Mouse (Mus musculus) v-Abl transformed pro-B cells (cell line): ENCODE data around the gene Spats2l.

Experiments
- in situ Hi-C, 2 experiments: fragments of 400-800 bp; cut with MboI; formaldehyde crosslinking; loops; one replicate each; pipeline ENCODE4 v1.15.1; 2025; ENCODE audit not compliant: unreplicated experiment in 2 of 2

Spats2l gene

DNA sequence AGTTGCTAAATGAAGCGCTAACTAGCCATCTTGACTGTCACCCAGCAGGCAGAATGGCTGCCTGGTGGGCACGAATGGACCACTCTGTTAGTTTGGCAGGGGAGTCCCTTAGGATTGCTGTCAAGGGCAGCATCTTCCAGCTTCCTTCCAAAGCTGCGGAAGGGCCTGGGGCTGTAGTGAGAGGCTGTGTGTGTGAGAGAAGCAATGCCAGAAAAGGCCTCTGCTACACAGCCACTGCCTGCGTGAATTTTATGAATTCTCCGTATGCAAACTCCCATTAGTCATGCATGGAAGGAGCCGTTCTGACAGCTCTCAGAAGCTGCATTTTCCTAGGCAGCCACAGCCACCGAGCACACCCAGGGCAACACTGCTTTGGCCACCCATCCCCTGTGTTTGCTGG lies 101.5 kb downstream of the Spats2l start:
- in situ Hi-C loops, result no loop called here

DNA sequence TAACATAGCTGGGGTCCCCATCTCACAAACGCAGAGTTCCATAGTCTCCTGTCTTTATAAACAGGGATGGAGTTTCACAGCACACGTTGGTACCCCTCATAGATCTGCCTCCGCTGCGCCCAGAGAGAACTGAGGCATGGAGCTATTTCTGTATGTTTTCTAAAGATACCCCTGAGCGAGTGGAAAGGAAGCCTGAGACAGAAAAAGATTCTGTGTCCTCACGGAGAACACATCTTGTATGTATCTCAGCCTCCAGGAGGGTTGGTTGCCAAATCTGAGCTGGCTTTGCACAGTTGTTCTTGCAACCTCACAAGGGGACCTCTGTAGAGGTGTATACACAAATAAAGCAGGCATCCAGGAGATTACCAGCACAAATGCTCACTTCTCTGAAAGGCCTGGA lies 105.0 kb downstream of the Spats2l start:
- in situ Hi-C loops, result no loop called here

DNA sequence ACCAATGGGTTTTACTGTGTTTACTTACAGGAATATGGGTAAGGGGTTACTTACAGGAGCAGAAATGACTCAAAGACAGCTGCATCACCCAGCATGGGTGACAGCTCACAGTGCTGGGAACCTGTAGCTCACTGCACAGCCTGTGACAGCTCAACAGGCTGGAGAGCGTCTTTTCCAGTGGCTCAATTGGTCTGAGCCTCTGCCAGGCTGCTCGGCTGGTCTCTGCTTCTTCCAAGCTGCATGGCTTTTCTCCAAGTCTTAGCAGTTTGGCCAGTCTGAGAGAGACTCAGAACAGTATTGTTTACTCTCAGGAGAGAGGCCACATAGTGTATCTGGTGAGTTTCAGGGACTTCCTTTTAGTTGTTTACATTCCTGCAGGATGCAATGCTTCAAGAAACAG lies 110.9 kb downstream of the Spats2l start:
- in situ Hi-C loops, result no loop called here

DNA sequence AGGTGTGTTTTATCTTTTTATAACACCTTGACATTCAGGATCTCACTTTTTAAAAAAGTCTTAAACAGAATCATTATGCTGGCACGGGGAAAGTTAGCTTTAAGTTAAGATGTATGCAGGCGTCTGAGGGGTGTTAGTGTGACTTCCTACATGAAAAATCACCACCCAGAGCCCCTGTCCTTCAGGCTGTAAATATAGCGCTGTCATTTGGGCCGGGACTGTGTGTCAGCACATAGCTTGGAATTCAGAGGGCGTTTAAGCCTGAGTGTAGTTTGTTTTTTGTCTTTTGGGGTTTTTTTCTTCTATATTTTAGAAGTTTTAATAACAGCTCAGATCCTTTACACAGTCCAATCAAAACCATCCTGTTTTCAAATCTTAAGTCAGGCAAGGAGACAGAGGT lies 115.8 kb downstream of the Spats2l start:
- in situ Hi-C loops, result no loop called here

DNA sequence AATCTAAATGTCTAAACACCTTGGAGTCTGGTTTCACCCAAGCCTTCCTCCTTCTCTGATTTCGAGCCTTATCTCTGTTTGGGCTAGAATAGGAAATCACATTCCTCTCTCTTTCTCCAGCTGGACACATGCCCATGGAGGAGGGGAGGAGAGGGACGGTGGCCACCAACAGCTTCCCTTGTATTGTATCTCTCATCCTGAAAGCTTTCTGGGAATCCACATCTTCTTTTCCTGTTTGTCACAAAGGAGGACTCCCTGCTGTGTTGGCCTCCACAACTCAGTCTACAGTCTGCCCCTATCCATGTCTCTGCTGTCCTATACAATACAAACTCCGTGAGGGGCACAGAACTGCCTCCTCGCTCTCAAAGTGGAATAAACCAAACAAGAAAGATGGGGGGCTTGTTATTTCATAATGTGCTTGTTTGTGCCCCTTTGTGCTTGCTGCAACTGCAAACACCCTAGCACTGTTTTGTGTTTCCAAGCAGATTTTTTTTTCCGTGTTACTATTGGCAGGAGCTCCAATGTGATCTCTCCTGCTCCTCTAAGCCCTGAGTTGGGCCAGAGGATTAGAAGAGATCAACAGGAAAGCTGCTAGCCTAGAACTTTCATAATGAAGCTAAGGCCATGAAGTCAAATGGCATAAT lies 116.4 kb downstream of the Spats2l start:
- in situ Hi-C loops, result no loop called here

DNA sequence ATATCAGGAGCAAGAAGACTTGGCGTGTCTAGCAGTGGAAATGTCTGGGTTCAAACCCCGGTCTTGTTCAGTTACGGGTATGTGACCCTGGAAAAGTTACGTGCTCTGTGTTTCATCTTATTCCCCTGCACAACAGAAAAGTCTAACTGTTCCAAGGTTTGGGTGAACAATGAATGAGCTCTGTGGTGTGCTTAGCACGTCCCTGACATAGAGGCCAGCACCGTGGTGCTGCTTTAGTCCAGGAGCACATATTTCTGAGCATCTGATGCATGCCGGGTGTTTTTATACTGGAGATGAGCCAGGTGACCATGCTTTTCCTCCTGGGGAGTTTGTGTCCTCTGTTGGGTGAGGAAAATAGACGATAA lies 116.9 kb downstream of the Spats2l start:
- in situ Hi-C loops, result no loop called here

DNA sequence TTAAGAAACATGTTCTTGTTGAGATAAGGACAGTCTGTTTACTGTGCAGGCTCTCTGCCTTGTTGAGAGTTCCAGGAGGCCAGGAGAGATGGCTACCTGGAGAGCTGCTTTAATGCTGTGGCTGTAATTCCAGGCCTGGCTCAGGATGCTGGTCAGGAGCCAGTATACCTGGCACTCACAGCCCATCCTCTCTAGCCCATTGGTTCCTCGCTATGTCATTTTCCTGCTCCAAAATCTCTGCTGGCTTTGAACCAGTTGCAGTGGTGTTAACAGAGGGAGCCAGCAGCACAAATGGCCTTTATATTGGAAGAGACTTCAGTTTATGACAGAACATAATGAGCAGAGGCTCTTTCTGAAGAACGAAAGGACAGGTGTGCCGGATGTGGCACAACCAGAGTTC lies 127.5 kb downstream of the Spats2l start:
- in situ Hi-C loops, result no loop called here

DNA sequence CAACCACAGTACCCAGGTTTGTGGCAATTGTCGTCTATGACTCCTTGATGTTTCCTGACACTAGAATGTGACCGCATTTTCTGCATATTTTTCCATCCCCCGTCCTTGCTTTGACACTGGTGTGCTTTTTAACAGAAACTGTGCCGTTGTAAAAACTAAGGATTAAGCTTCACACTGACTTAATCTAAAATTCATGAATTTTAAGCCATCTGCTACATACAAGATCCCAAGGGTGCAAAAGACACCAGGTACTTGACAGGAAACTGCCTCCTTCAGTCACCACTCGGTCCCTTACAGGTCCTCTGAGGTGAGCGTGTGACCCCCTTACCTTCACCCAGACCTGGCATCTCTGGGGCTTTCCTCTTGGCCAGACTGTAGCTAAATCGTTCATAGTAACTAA lies 129.8 kb downstream of the Spats2l start:
- in situ Hi-C loops, result no loop called here

DNA sequence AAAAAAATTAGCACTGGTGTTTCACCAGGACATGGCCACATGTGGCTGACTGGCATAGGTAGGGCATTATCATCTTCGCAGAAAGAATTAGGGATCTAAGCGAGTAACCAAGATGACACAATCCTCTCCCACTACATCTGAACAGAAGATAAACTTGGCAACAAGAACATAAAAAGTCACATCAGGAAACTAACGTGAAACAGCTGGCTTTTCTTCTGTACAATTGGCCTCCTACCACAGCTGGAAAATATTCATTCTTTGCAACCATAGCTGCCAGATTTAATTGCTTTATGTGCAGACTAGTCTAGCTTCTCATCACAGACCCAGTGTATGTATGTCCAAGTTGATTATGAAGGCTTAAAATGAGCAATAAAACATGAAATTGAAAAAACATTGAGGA lies 131.9 kb downstream of the Spats2l start:
- in situ Hi-C loops, result no loop called here

DNA sequence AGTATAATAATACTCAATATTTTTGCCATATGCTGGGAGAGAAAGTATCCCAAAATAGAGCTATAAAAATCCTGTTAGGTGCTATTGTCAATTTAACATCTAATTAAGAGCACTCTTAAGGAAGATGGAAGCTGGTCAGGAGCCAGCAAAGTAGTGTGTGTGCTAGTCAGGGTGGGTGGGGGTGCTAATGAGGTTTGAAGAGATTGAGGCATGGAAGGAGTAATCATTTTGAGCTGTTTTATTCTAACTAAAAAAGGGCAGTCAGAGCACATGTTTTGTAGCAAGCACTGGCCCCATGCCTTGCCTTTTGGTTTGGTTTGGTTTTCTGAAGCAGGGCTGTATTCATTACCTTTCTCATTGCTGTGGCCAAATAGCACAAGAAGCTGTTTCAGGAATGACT lies 132.3 kb downstream of the Spats2l start:
- in situ Hi-C loops, result no loop called here

DNA sequence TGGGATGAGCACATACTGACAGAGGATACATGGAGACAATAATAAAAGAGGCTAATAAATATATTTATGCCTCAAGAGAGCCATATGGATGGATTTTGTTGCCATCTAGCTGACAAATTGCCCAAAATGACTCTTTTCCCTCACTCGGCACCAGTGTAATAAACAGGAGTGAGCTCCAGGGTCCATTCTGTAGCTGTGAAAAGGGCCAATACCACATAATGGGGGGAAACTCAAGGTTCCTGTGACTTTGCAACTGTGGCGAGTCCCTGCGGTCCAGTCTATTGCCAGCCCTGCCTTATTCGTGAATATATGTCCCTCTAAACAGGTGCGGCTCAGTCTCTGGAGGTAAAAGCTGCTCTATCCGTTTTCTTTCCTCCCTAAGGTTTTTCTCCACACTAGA lies 137.6 kb downstream of the Spats2l start:
- in situ Hi-C loops, result loop anchor here in 1 of 2 experiments (10.0 kb wide), 1 partner anchor 87 kb away; no protein-coding TSS in a partner anchor

DNA sequence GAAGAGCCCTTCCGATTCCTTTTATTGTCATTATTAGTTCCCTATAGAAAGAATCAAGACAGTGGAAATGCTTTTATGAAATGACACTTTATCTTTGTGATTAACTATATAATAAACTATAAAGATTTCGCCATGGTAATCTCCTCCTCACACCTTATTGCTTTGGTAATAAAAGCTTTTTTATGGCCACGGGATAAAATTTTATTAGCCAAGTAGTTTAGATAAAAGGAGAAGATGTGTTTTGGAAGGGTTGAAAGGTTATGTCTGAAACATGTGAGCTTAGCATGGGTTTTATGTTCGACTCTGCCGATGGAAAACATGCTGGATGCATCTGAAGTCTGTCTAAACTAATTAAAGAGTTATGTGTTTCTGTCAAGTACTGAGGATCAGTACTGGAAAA lies 143.4 kb downstream of the Spats2l start:
- in situ Hi-C loops, result loop anchor here in 1 of 2 experiments (10.0 kb wide), 1 partner anchor 93 kb away; no protein-coding TSS in a partner anchor

DNA sequence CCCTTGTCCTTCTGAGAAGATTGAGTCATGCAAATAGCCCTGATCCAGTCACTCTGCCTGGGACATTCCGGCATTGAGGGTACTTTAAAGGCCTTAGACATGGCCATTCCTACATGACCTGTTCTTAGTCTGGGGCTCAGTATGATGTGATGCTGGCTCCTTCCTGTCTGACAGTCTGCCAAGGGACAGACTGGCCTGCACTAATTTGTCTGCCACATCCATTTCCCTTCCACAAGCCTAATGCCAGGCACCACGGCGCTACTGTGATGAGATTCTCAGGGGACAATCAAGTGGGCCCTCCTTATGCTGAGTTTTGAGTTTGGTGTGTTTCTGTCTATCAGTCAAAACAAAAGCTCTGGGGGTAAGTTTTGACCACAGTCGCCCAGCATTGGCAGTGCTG lies 144.6 kb downstream of the Spats2l start:
- in situ Hi-C loops, result loop anchor here in 1 of 2 experiments (10.0 kb wide), 1 partner anchor 94 kb away; no protein-coding TSS in a partner anchor

DNA sequence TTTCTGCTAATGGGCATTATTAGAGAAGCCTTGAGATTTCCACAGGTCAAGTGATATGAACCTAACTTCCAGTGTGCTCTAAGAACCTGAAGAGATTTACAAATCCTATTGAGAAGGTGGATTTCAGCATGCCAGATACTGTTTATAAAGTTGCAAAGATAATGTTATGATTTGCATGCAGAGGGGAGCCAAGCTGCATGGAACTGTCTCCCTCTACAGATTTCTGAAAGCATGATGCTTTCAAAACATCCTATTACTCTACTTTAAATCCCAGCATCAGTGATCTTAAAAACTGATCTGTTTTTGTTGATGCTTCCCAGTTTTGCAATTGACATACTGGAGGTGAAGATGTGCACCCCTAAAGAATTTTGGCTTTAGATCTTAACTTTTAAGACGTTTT lies 160.3 kb downstream of the Spats2l start:
- in situ Hi-C loops, result no loop called here

DNA sequence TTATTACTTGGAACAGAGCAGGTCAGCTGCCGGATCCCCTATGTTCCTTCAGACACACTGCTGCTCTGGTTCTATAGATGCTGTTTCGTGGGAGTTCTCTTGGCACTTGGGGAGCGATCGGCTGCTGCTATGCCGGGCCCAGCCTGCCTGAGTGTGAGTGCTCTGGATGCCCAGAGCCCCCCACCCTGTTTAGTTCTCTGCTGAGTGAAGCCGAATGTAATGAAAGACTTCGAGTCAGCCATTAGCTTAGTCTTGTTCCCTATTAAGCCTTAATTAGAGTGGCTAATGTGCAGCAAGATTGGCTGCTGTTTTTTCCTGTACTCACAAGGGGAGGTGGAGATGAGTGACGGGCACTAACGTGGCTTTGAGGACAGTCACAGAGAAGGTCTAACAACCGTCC lies 166.7 kb downstream of the Spats2l start:
- in situ Hi-C loops, result no loop called here

DNA sequence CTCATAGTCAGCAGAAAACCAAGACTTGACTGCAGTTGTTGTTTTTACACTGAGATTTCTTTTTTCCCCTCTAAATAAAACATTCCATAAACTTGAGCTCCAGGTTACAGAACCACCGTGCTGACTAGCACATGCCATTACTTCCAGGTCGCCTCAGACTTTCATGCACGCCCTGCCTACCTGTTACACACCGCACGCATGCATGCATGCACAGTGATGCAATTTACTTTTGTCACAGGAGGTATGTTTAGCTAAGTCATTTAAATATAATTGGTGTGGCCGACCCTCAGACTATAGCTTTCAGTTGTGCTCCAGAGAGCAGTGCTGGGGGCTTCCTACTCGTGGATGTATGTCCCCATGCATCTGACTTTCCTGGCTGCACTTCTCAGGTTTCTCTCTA lies 167.1 kb downstream of the Spats2l start:
- in situ Hi-C loops, result no loop called here

DNA sequence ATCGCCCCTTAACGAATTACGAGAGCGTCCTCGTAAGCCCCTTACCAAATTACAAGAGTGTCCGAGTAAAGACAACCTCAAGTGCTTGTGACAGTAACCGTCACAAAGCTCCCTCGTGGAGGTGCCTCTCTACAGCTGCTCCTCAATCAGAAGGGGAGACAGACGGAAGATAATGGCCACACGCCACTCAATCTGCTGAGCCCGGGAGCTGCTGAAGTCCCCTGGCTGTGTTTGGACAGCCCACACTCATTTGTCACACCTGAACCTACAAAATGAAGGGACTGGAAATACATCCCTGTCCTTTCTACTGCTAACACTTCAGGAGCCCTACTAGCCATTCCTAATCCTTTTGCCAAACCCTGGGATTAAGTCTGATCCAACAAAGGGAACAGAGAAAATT lies 167.8 kb downstream of the Spats2l start:
- in situ Hi-C loops, result no loop called here

DNA sequence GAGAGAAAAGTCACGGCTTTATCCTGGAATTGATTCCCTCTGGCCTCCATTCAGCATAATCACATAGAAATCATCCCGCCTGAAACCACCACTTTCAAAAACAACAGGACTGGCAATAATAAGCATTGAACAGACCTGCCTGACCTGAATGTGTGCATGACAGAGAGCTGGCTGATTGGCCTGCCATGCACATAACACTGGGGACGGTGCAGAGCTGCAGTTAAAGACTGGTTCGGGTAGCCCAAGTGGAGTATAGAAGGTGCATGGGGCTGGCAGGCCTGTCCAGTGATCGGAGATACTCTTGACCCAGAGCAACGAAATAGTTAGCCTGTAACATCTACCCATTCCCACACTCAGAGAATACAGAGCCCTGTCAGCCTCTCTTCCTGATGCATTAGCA lies 168.3 kb downstream of the Spats2l start:
- in situ Hi-C loops, result no loop called here

DNA sequence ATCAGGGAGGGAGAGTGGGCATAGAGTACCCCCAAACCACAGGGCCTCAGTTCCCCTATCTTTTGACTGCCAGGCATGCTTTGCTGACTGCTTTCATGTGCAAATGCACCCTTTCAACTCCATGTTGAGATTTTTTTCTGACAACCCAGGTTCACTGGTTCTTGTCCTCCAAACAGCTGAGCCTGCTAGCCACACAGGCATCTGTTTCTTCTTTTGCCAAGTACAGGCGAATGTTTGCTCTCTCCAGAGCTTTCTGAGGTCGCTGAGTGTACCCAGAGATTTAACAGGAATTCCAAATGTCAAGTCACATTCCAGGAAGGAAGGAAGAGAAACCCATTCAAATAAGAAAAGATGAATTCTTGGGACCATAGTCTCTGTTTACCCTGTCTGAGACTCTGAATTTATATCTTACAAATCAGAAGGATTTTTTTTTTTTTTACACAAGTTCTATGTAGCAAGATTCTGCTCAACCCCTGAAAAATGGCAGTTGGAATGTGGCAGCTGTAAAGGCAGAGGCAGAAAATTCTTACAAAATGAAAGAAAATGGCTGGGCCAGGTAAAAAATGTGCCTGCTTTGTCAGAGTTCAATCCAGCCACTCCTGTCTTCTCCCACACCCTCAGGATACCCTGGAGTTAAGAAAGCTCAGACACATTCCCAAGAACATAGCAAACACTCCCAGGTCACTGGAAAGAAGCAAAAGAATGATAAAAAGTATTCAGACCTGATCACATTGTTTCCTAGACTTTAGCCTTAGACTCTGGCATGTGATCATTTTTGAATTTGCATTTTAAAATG lies 173.8 kb downstream of the Spats2l start:
- in situ Hi-C loops, result no loop called here

DNA sequence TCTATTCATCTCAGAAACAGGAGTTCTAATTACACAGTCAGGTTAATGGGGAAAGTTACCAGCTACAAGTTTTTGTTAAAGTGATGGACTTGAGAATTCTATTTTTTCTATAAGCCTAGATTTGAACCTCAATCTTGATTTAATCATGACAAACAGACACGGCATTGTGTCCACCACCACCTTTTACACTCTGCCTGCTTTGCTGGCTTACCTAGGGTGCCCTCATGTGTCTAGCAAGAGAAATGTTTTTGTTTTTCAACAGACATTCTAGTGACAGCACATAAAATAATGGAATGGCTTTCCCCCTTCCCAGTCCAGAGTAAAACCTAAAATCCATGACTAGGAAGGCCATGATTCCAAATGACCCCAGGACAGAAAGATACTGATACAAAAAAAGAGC lies 175.2 kb downstream of the Spats2l start:
- in situ Hi-C loops, result no loop called here

DNA sequence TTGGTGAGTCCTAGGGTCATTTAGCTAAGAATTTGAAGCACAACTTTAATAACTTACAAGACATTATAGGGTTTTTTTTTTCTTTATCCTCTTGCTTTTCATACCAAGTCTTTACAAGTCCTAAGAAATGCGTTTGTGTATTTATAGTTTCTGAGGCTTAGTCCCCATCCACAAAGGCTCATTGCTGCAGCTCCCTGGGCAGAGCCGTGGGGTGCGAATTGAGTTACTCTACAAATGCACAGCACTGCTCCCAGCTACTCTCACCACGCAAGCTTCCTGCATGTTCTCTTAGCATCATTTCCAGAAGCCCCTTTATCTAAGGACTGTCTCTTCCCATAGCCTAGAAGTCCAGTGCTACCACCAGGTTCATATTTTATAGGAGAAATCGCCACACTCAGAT lies 175.8 kb downstream of the Spats2l start:
- in situ Hi-C loops, result loop anchor here in 1 of 2 experiments (5.0 kb wide), 1 partner anchor 522 kb away; no protein-coding TSS in a partner anchor

DNA sequence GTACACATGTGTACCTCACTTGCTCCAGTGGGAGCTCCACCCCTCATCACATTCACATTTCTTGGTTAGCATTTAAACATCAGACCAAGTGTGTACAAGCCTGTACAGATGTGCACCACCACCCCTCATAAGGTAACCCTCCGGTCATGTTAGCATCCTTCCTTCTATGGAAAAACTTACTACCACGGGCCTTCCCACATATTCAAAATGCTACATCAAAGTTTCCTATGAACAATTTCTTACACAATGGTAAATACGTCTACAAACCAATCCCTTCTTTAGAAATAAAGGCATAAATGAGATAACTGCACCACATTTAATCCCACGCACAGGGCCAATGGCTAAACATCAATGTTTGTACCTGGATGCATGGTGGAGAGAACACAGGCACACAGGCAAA lies 178.5 kb downstream of the Spats2l start:
- in situ Hi-C loops, result loop anchor here in 1 of 2 experiments (5.0 kb wide), 1 partner anchor 525 kb away; no protein-coding TSS in a partner anchor
